Mouse (Mus musculus): ENCODE results near the gene Vmn1r71. TPM values are rescaled to one million over a fixed set of nuclear protein-coding genes. Genes with fewer than 3 reads are reported as not detected.
"Not testable (repeated sequence)": the region's sequence is repeated elsewhere in the genome, so short reads cannot be mapped to it uniquely, and the experiment has no call there.

Vmn1r71 gene
- polyA plus RNA-seq (2012; rRNA removed): not detected in 2 replicates

DNA sequence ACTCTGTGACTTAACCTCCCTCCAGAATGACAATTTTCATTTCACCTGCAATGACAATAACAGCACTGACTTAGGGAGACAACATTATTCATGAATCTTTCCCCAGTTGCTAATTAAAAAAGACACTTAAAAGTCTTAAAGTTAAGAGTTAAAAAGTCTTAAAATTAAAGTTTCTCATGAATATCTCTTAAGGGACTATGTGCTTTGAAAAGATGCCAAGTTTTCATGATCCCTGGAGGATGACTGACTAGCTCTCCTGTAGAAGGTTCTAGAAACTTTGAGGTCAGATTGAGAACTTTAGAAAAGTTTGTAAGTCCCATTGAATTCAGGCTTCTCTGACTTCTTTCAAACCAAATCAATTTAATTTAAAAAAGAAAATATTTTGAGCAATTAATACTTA, at the start of gene Vmn1r71:
Vmn1r71 (minus strand) TSS at position 101 of the 400 bp plus-strand sequence.
- DNase-seq (ENCODE audit: low read depth): no peak
- TF ChIP-seq CTCF (IDR thresholded peaks at IDR 0.05; ENCODE audit: borderline replicate concordance, extremely low read depth, insufficient read depth, insufficient read length) (no peak), POLR2A (IDR thresholded peaks at IDR 0.05; ENCODE audit: borderline replicate concordance, extremely low read depth, insufficient read depth, insufficient read length, poor library complexity, severe bottlenecking) (no peak)

DNA sequence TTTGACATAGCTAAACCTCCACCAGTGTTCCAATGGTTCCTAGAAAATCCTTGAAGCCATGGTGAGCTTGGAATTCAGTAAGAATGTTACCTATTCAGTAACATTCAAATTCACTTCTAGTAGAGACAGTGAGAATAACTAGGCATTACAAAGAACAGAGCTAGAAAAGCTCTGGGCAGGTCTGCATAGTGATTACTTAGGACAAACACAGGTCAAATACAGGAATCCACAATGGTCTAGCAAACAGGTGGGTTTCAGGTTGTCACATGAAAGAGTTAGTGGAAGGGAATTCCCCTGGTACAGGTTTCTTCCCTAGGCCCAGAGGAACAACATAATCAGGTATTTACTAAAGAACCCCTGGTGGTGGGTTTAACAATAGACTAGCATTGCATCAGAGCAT, 3.4 kb upstream of the Vmn1r71 start:
- not testable (repeated sequence) for DNase-seq (ENCODE audit: low read depth)

Other genes starting within 250 kb of the Vmn1r71 start
- gene Vmn1r68, start 195.9 kb downstream of the Vmn1r71 start, polyA plus RNA-seq (2012; rRNA removed): not detected in 2 replicates
- not detected in 2 replicates for gene Vmn1r69, start 140.7 kb downstream of the Vmn1r71 start, polyA plus RNA-seq (2012; rRNA removed)
- gene Vmn1r70, start 122.8 kb downstream of the Vmn1r71 start, polyA plus RNA-seq (2012; rRNA removed): not detected in 2 replicates
- not detected in 2 replicates for gene Nlrp4b, start 66.6 kb downstream of the Vmn1r71 start, polyA plus RNA-seq (2012; rRNA removed)
- gene Zscan4b, start 150.7 kb upstream of the Vmn1r71 start, polyA plus RNA-seq (2012; rRNA removed): not detected in 2 replicates